Mouse (Mus musculus) forebrain, embryonic 12.5 days (tissue): ENCODE data around the gene Fam173a. TPM values are rescaled to one million over a fixed set of nuclear protein-coding genes. Genes with fewer than 3 reads are reported as not detected.
"Not testable (repeated sequence)": the region's sequence is repeated elsewhere in the genome, so short reads cannot be mapped to it uniquely, and the experiment has no call there.

ENCODE experiments used
- ATAC-seq: fragments of 200-750 bp; cut with Nextera tagmentation; 2 replicates; pipeline ENCODE4 v1.8.0; 2017; ENCODE audit warnings: moderate TSS enrichment; ENCODE audit not compliant: low FRiP score
- H3K27ac ChIP-seq: fragments of 300-500 bp; sonication (generic); 2 replicates; pipeline ENCODE4 v1.5.1; 2016; ENCODE audit warnings: mild to moderate bottlenecking
- H3K27me3 ChIP-seq: fragments of 300-500 bp; sonication (generic); 2 replicates; pipeline ENCODE4 v1.6.1; 2016; ENCODE audit warnings: mild to moderate bottlenecking
- H3K36me3 ChIP-seq: fragments of 300-500 bp; sonication (generic); replicated peaks from 2 replicates; pipeline ENCODE4 v1.6.1; 2016; ENCODE audit warnings: mild to moderate bottlenecking
- H3K4me1 ChIP-seq: fragments of 300-500 bp; sonication (generic); 2 replicates; pipeline ENCODE4 v1.6.1; 2016
- H3K4me2 ChIP-seq: fragments of 300-500 bp; sonication (generic); 2 replicates; pipeline ENCODE4 v1.6.1; 2016; ENCODE audit warnings: mild to moderate bottlenecking, moderate library complexity
- H3K4me3 ChIP-seq: fragments of 300-500 bp; sonication (generic); replicated peaks from 2 replicates; pipeline ENCODE4 v1.5.1; 2016; ENCODE audit warnings: mild to moderate bottlenecking
- H3K9ac ChIP-seq: fragments of 300-500 bp; sonication (generic); 2 replicates; pipeline ENCODE4 v1.6.1; 2016; ENCODE audit warnings: mild to moderate bottlenecking
- H3K9me3 ChIP-seq: fragments of 300-500 bp; sonication (generic); 2 replicates; pipeline ENCODE4 v1.6.1; 2016
- WGBS: fragments of 180-500 bp; shearing (Covaris S2); methylation state at CpG from one replicate; pipeline ENCODE4 v1.1.7; 2016; 5-methylcytosine and 5-hydroxymethylcytosine counted together
- polyA plus RNA-seq: library from polyadenylated mRNA; unstranded; fragments of >200 nt; fragmentation: Nextera tagmentation; extraction: Ambion mirVana; gene quantifications from 2 replicates; pipeline ENCODE4 v1.2.1, GENCODE M21; 2016

Fam173a gene
- polyA plus RNA-seq, 1 experiment from 2014 or later = 76.7 TPM

DNA sequence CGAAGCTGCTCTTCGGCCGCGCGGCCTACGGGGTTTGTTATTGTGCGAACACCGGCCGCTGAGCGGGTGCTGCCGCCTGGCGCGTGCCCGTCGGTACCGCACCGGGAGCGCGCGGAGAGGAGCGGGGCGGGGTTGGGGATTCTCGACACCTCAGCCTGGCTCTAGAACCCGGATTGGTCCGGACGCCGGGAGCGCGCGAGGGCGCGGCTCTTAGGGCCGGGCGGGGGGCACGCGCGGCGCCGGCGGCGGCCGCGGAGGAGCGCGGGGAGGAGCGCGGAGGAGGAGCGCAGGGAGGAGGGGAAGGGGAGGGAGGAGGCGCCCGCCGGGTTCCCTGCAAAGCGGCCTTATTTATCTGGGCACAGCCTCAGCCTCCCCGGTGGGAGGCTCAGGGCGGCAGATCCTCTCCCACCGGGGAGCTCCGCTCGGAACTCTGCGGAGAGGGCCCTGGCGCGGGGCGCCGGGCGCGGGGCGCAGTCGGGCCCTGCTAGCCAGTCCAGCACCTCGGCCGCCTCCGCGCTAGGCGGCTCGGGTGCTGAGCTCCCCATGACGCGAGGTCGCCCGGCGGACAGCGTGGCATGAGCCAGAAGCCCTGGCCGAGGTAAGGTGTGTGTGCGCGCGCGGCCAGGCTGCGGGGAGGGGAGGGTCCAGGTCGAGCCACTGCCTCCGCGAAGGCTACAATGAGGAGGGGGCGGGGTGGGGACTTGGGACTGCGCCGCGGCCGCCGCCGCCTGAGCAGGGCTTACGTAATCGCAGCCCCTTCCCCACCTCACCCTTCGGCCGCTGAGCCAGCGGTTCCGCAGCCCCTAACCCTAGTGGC, 16.3 kb upstream of the Fam173a start, which contains the start of gene Fbxl16:
Gene Fbxl16 (plus strand): TSS at position 297 of the 817 bp plus-strand sequence.
- under 1% methylated on average over 76 of the region's 100 CpGs for WGBS
- Histone ChIP-seq H3K4me1 (peaks cover 47% of the 10 kb centered on the region), H3K4me3 (peak within 1 kb of the TSS; percentile 85), H3K36me3 (no peaks in the 10 kb centered on the region), H3K9me3 (no peaks in the 10 kb centered on the region), H3K27me3 (peaks cover 20% of the 10 kb centered on the region), H3K4me2 (peak within 1 kb of the TSS; percentile 80), H3K27ac (peak within 1 kb of the TSS; percentile 97), H3K9ac (peak within 1 kb of the TSS; percentile 97)
- peak; percentile 86 for ATAC-seq

DNA sequence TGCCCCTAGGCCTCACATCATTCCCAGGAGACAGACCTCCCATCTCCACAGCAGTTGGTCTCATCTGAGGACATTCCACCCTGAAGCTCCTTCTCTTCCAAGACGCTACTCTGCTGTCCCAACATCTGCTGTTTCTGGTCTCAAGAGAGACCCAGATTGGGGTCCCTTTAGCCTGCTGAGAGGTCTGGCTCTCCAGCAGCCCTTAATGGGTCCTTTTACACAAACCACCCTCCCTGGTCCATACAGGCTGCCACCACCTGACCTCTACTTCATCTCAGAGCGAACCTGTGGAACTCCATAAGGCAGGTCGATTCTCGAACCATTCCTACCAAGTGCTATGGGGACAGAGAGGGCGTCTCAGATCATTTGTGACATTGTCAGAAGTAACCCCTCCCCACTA, 15.3 kb upstream of the Fam173a start:
- H3K4me3 ChIP-seq = peak overlapping the region; percentile 85
- peak overlapping the region; percentile 97 for H3K27ac ChIP-seq
- no peaks in the 10 kb centered on the region for H3K36me3 ChIP-seq
- H3K9ac ChIP-seq = peak overlapping the region; percentile 97
- no peaks in the 10 kb centered on the region for H3K9me3 ChIP-seq
- peaks cover 20% of the 10 kb centered on the region for H3K27me3 ChIP-seq
- ATAC-seq = 0 out of 2 replicates have a peak, but pooled peaks have one; percentile 0
- peak overlapping the region; percentile 80 for H3K4me2 ChIP-seq
- H3K4me1 ChIP-seq = peaks cover 51% of the 10 kb centered on the region
- WGBS = 35% methylated on average over 5 of the region's 5 CpGs

DNA sequence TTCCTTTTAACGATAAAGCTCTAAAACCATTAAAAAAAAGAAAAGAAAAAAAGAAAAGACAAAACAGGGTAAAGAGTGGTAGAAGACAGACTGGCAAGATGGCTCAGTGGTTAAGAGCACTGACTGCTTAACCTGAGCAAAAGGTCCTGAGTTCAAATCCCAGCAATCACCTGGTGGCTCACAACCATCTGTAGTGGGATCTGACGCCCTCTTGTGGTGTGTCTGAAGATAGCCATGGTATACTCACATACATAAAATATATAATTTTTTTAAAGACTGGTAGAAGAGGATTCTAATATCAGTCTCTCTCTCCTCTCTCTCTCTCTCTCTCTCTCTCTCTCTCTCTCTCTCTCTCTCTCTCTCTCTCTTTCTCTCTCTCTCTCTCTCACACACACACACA, 14.8 kb upstream of the Fam173a start:
- H3K9ac ChIP-seq, ATAC-seq, H3K4me2 ChIP-seq, H3K36me3 ChIP-seq, H3K4me3 ChIP-seq, H3K27ac ChIP-seq, H3K9me3 ChIP-seq: not testable (repeated sequence)
- WGBS = 40% methylated on average over 2 of the region's 2 CpGs
- H3K4me1 ChIP-seq = peaks cover 51% of the 10 kb centered on the region
- H3K27me3 ChIP-seq = peaks cover 14% of the 10 kb centered on the region

DNA sequence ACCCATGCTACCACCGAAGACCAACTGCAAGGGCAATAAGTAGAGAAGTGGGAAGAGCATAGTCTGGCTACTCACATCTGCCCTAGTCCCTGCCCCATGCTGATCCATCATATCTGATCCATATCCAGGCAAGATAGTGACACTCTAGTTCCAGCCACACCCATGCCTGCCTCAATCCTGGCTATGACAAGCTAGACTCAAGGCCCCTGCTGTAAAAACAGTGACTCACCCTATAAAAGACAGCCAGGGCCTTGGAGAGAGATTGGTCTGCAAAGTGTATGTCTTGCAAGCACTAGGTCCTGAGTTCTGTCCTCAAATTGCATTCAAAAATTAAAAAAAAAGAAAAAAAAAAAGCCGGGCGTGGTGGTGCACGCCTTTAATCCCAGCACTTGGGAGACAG, 13.8 kb upstream of the Fam173a start:
- Histone ChIP-seq H3K4me2 (no peak overlapping the region), H3K27ac (no peak overlapping the region), H3K9me3 (no peaks in the 10 kb centered on the region), H3K4me1 (peaks cover 54% of the 10 kb centered on the region), H3K4me3 (no peak overlapping the region), H3K9ac (no peak overlapping the region), H3K27me3 (peaks cover 8% of the 10 kb centered on the region; the same call in 1 of the 2 replicates), H3K36me3 (no peaks in the 10 kb centered on the region)
- no peak for ATAC-seq
- 86% methylated on average over 4 of the region's 4 CpGs for WGBS

DNA sequence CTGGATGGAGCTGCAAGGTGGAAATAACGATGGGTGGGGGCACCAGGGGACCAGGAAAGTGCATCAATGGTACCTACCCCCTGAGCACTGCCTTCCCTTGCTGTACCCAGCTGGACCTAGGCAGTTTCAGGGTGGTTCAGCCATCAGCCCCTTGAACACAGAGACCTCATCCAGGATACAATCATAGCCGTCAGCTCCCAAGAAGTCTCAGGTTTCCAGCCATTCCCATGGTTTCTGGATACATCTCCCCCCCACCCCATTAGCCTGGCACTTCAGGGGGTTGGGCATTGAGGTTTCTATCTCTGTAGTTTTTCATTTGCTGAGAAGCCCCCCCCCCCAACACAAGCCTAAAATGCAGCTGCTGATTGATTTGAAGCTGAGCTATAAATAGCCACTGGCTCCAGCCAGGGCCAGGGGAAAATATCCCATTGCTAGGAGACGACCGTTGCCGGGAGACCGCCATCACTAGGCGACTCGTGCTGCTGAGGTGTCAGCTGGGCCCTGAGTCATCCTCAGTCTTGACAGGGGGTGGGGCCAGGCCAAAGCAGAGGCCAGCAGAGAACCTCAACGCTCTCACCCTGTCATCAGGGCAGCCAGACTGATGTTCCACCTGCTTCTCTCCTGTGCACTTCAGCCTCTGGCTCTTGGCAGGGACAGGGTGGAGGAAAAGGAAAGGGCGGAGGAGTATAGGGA, 10.3 kb upstream of the Fam173a start:
- no peaks in the 10 kb centered on the region for H3K9me3 ChIP-seq

DNA sequence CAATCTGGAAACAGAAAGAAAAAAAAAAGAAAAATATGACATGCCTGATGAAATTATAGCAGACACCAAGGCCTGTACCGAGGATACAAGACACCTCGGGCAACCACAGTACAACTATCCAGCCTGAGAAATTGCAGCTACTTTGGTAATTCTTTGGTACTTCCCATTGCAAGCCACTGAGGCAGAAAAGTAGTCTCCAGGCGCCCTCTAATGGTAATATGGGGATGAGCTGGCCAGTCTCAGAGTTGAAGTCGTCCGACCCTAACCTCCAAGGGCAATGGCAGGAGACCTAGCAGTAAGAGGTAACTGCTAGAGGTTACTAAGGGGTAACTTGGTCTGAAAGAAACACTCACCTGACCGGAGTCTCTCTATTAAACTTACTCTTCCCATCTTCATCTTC, 8.3 kb upstream of the Fam173a start:
- H3K9me3 ChIP-seq = no peaks in the 10 kb centered on the region
- no peak for ATAC-seq
- H3K4me2 ChIP-seq = no peak overlapping the region
- no peaks in the 10 kb centered on the region for H3K36me3 ChIP-seq
- no peak overlapping the region for H3K9ac ChIP-seq
- peaks cover 39% of the 10 kb centered on the region for H3K4me1 ChIP-seq
- WGBS = 6% methylated on average over 6 of the region's 6 CpGs
- 0 out of 2 replicates have a peak, but pooled peaks cover 3% of the 10 kb centered on the region for H3K27me3 ChIP-seq
- no peak overlapping the region for H3K4me3 ChIP-seq
- H3K27ac ChIP-seq = no peak overlapping the region

More for the DNA sequence above, 10.3 kb upstream of the Fam173a start:
- Histone ChIP-seq H3K36me3 (no peaks in the 10 kb centered on the region), H3K4me1 (peaks cover 26% of the 10 kb centered on the region), H3K4me2 (peak overlapping the region; percentile 40), H3K27me3 (0 out of 2 replicates have a peak, but pooled peaks cover 3% of the 10 kb centered on the region), H3K4me3 (peak overlapping the region; percentile 7; the same call in 1 of the 2 replicates), H3K9ac (no peak overlapping the region; the same call in 1 of the 2 replicates), H3K27ac (peak overlapping the region; percentile 94)
- ATAC-seq = peak; percentile 93
- WGBS = 9% methylated on average over 10 of the region's 10 CpGs

DNA sequence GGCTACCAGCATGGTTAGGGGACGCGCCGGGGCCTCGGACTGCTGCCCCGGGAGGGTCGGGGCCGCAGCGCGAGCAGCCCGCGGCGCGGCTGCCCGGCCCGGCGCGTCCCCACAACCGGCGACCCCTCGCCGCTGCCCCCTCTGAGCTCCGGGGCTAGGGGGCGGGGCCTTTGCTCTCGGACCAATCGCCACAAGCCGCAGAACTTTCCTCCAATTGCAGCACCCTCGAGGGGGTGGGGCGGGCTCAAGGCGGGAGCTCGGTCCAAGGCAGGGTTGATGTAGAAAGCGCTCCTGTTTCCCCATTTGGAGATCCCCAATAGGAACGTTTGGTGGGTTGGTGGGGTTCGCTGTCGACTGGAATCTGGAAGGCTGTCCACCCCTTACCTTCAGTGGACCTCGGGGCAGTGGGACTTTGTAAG, 4.3 kb upstream of the Fam173a start, which contains the start of gene Metrn:
Gene Metrn (minus strand): TSS at position 186 of the 419 bp plus-strand sequence.
- under 1% methylated on average over 34 of the region's 35 CpGs for WGBS
- peak; percentile 82 for ATAC-seq
- peak within 1 kb of the TSS; percentile 97 for H3K27ac ChIP-seq
- peak within 1 kb of the TSS; percentile 80 for H3K9ac ChIP-seq
- H3K4me2 ChIP-seq = peak within 1 kb of the TSS; percentile 93
- peaks cover 53% of the 10 kb centered on the region for H3K4me1 ChIP-seq
- no peaks in the 10 kb centered on the region for H3K36me3 ChIP-seq
- no peaks in the 10 kb centered on the region for H3K9me3 ChIP-seq
- peak within 1 kb of the TSS; percentile 82 for H3K4me3 ChIP-seq
- H3K27me3 ChIP-seq = 0 out of 2 replicates have a peak, but pooled peaks cover 3% of the 10 kb centered on the region

DNA sequence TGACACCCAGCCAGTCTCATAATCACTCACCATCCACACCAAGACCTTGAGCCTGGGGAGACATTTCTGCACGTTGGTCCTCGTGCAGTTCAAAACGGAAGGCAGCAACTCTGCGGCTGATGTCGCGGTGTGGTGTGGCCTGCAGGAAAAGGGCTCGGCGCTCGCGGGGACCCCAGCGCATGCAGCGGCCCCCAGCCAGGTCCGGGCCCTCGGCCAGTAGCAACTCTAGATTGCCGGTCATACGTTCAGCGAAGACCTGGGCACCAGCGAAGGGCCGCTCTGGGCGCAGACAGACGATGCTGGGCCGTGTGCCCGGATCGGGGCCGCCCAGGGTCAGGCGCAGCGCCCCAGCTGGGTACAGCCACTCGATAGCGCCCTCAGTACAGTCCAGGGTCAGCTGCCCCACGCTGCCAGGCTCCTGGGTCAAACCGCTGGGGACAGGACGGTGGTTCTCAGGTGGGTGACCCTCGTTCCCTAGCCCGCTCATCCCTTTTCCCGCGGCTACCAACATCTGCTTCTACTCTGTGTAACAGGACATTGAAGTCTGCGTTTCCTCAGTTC, 3.6 kb upstream of the Fam173a start:
- Histone ChIP-seq H3K4me3 (peak overlapping the region; percentile 82), H3K4me1 (peaks cover 56% of the 10 kb centered on the region), H3K27ac (peak overlapping the region; percentile 97), H3K36me3 (no peaks in the 10 kb centered on the region), H3K9me3 (no peaks in the 10 kb centered on the region), H3K9ac (peak overlapping the region; percentile 80), H3K27me3 (no peaks in the 10 kb centered on the region), H3K4me2 (peak overlapping the region; percentile 93)
- no peak for ATAC-seq
- WGBS = under 1% methylated on average over 37 of the region's 37 CpGs

DNA sequence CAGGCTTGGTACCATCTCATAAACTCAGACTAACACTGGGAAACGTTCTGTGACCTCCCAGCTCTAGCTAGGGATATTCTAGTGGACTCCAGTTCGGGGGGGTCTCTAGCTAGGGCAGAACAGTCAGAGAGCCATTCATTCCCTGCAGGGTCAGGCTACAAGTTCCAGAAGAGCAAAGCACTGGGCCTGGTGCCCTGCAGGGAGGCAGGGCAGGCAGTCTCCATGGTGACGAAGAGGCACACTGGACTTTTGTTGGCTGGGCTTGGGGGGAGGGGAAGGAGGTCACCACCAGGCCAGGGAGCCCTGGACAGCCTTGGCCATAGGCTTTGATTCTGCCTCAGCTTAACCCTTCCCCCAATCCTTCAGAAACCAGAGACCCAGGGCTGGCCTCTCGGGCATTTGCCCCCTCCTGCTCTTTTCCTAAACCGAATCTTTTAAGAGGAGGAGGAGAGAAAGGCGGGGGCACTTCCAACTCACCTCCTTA, 3.0 kb upstream of the Fam173a start, which contains the start of gene AC134908.4:
Gene AC134908.4 (minus strand): TSS at position 51 of the 484 bp plus-strand sequence.
- Histone ChIP-seq H3K9ac (peak within 1 kb of the TSS; percentile 80), H3K36me3 (no peaks in the 10 kb centered on the region; the same call in 1 of the 2 replicates), H3K4me1 (peaks cover 63% of the 10 kb centered on the region), H3K4me2 (peak within 1 kb of the TSS; percentile 93), H3K9me3 (no peaks in the 10 kb centered on the region), H3K27me3 (no peaks in the 10 kb centered on the region), H3K27ac (peak within 1 kb of the TSS; percentile 97), H3K4me3 (peak within 1 kb of the TSS; percentile 82)
- no peak for ATAC-seq
- 3% methylated on average over 6 of the region's 6 CpGs for WGBS

DNA sequence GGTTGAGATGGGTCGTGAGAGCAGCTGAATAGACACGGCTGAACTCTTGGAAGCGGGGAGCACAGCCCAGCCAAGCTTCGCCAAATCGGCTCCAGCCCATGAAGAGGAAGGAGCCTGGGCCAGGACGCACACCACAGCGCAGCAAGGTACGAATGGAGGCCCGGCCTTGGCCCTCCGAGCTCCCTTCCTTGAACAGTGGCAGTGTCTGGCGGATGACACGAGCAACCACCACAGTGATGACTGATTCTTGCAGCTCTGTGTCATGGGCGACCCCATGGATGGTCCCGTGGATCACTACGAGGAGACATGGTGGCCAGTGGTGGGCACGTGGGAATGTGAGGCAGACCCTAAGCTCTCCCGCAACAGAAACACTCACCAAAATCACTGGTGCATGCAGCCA, 2.3 kb upstream of the Fam173a start:
- Histone ChIP-seq H3K4me1 (peaks cover 65% of the 10 kb centered on the region), H3K9ac (peak overlapping the region; percentile 80), H3K4me2 (peak overlapping the region; percentile 93), H3K36me3 (no peaks in the 10 kb centered on the region; the same call in 1 of the 2 replicates), H3K27ac (peak overlapping the region; percentile 97), H3K4me3 (peak overlapping the region; percentile 82), H3K27me3 (no peaks in the 10 kb centered on the region), H3K9me3 (no peaks in the 10 kb centered on the region)
- no peak for ATAC-seq
- WGBS = 47% methylated on average over 17 of the region's 17 CpGs

DNA sequence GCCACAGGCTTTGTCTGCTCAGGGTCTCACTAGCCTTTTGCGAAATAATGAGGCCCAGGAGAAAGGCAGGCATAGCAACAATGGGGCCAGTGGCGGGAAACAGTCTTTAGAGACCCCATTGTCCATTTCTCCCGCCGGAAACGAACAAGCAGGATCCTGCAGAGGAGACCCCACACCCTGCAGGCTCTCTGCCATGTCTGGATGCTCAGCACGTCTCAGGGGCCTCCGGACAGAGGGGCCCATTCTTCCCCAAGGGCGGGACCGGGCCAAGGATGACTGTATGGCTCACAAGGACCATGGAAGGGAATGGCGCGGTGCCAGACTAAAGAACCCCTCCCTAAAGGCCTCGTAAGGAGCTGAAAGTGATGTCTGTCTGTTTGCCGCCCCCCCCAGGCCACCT, 1.5 kb upstream of the Fam173a start:
- WGBS = 10% methylated on average over 13 of the region's 13 CpGs
- Histone ChIP-seq H3K9me3 (no peaks in the 10 kb centered on the region), H3K4me2 (peak overlapping the region; percentile 93), H3K4me1 (peaks cover 65% of the 10 kb centered on the region), H3K27ac (peak overlapping the region; percentile 97), H3K27me3 (no peaks in the 10 kb centered on the region), H3K36me3 (peaks cover 7% of the 10 kb centered on the region), H3K4me3 (0 out of 2 replicates have a peak overlapping the region, but pooled peaks have one; percentile 82), H3K9ac (peak overlapping the region; percentile 80)
- 0 out of 2 replicates have a peak, but pooled peaks have one; percentile 24 for ATAC-seq
